Mouse (Mus musculus): ENCODE results near the gene Sox1. TPM values are rescaled to one million over a fixed set of nuclear protein-coding genes. Genes with fewer than 3 reads are reported as not detected.

Gene Sox1
- polyA plus RNA-seq, 1 experiment from 2014 or later, result not detected

GRCm38 (mm10) chr8:12384996-12385685, 10.0 kb upstream of the Sox1 start:
- no peak for ATAC-seq
- H3K27ac ChIP-seq (ENCODE audit: low read depth), result no peak overlapping the region
- peak overlapping the region; percentile 36 for H3K4me3 ChIP-seq (ENCODE audit: low read depth, low read length)
- no peaks in the 10 kb centered on the region for H3K36me3 ChIP-seq (replicated peaks; ENCODE audit: insufficient read depth, low read length)
- under 1% methylated on average over 50 of the region's 57 CpGs for WGBS (ENCODE audit: insufficient replicate concordance)
- no peaks in the 10 kb centered on the region for H3K9me3 ChIP-seq (ENCODE audit: low read length)
- no peak for DNase-seq
- peaks cover 92% of the 10 kb centered on the region for H3K27me3 ChIP-seq (ENCODE audit: insufficient read depth, low read length)
- H3K4me1 ChIP-seq (ENCODE audit: insufficient read depth), result 0 out of 2 replicates have a peak, but pooled peaks cover 3% of the 10 kb centered on the region
- peak overlapping the region; percentile 60 for H3K4me2 ChIP-seq (ENCODE audit: low read depth, low read length)
- TF ChIP-seq EP300 (IDR thresholded peaks at IDR 0.05; ENCODE audit: low read depth), result no peak
- TF ChIP-seq CTCF (IDR thresholded peaks at IDR 0.05; ENCODE audit: low read depth), result no peak
- H3K9ac ChIP-seq (replicated peaks), result no peak overlapping the region

GRCm38 (mm10) chr8:12385686-12386488, 9.2 kb upstream of the Sox1 start:
- no peak overlapping the region for H3K4me3 ChIP-seq (ENCODE audit: low read depth, low read length)
- peaks cover 99% of the 10 kb centered on the region for H3K27me3 ChIP-seq (ENCODE audit: insufficient read depth, low read length)
- DNase-seq (no peak), ATAC-seq (no peak)
- no peaks in the 10 kb centered on the region for H3K9me3 ChIP-seq (ENCODE audit: low read length)
- 0 out of 2 replicates have a peak, but pooled peaks cover 3% of the 10 kb centered on the region for H3K4me1 ChIP-seq (ENCODE audit: insufficient read depth)
- no peak overlapping the region for H3K9ac ChIP-seq (replicated peaks)
- no peak overlapping the region for H3K27ac ChIP-seq (ENCODE audit: low read depth)
- TF ChIP-seq CTCF (IDR thresholded peaks at IDR 0.05; ENCODE audit: low read depth) (no peak), EP300 (IDR thresholded peaks at IDR 0.05; ENCODE audit: low read depth) (no peak)
- peak overlapping the region; percentile 10; the same call in 1 of the 2 replicates for H3K4me2 ChIP-seq (ENCODE audit: low read depth, low read length)
- under 1% methylated on average over 74 of the region's 74 CpGs for WGBS (ENCODE audit: insufficient replicate concordance)
- no peaks in the 10 kb centered on the region for H3K36me3 ChIP-seq (replicated peaks; ENCODE audit: insufficient read depth, low read length)

GRCm38 (mm10) chr8:12386530-12387222, 8.4 kb upstream of the Sox1 start:
- no peak overlapping the region for H3K4me2 ChIP-seq (ENCODE audit: low read depth, low read length)
- no peak for DNase-seq
- no peaks in the 10 kb centered on the region for H3K36me3 ChIP-seq (replicated peaks; ENCODE audit: insufficient read depth, low read length)
- H3K4me3 ChIP-seq (ENCODE audit: low read depth, low read length), result no peak overlapping the region
- H3K9ac ChIP-seq (replicated peaks), result no peak overlapping the region
- H3K4me1 ChIP-seq (ENCODE audit: insufficient read depth), result 0 out of 2 replicates have a peak, but pooled peaks cover 3% of the 10 kb centered on the region
- no peak for TF ChIP-seq CTCF (IDR thresholded peaks at IDR 0.05; ENCODE audit: low read depth)
- TF ChIP-seq EP300 (IDR thresholded peaks at IDR 0.05; ENCODE audit: low read depth), result no peak
- WGBS (ENCODE audit: insufficient replicate concordance), result under 1% methylated on average over 32 of the region's 32 CpGs
- H3K27me3 ChIP-seq (ENCODE audit: insufficient read depth, low read length), result peaks cover 99% of the 10 kb centered on the region
- no peak overlapping the region for H3K27ac ChIP-seq (ENCODE audit: low read depth)
- H3K9me3 ChIP-seq (ENCODE audit: low read length), result no peaks in the 10 kb centered on the region
- no peak for ATAC-seq

GRCm38 (mm10) chr8:12387223-12387860, 7.8 kb upstream of the Sox1 start:
- H3K4me1 ChIP-seq (ENCODE audit: insufficient read depth), result 0 out of 2 replicates have a peak, but pooled peaks cover 3% of the 10 kb centered on the region
- no peak overlapping the region for H3K27ac ChIP-seq (ENCODE audit: low read depth)
- H3K9ac ChIP-seq (replicated peaks), result no peak overlapping the region
- no peak for ATAC-seq
- no peaks in the 10 kb centered on the region for H3K9me3 ChIP-seq (ENCODE audit: low read length)
- H3K4me2 ChIP-seq (ENCODE audit: low read depth, low read length), result no peak overlapping the region
- H3K36me3 ChIP-seq (replicated peaks; ENCODE audit: insufficient read depth, low read length), result no peaks in the 10 kb centered on the region
- no peak for DNase-seq
- no peak overlapping the region for H3K4me3 ChIP-seq (ENCODE audit: low read depth, low read length)
- no peak for TF ChIP-seq CTCF (IDR thresholded peaks at IDR 0.05; ENCODE audit: low read depth)
- TF ChIP-seq EP300 (IDR thresholded peaks at IDR 0.05; ENCODE audit: low read depth), result no peak
- H3K27me3 ChIP-seq (ENCODE audit: insufficient read depth, low read length), result peaks cover 99% of the 10 kb centered on the region
- WGBS (ENCODE audit: insufficient replicate concordance), result under 1% methylated on average over 13 of the region's 13 CpGs

GRCm38 (mm10) chr8:12387901-12388300, 7.2 kb upstream of the Sox1 start:
- no peaks in the 10 kb centered on the region for H3K36me3 ChIP-seq (replicated peaks; ENCODE audit: insufficient read depth, low read length)
- H3K4me1 ChIP-seq (ENCODE audit: insufficient read depth), result 0 out of 2 replicates have a peak, but pooled peaks cover 3% of the 10 kb centered on the region
- 8% methylated on average over 4 of the region's 4 CpGs for WGBS (ENCODE audit: insufficient replicate concordance)
- H3K27me3 ChIP-seq (ENCODE audit: insufficient read depth, low read length), result peaks cover 99% of the 10 kb centered on the region
- no peak for ATAC-seq
- H3K9me3 ChIP-seq (ENCODE audit: low read length), result no peaks in the 10 kb centered on the region
- TF ChIP-seq EP300 (IDR thresholded peaks at IDR 0.05; ENCODE audit: low read depth), result no peak
- no peak for TF ChIP-seq CTCF (IDR thresholded peaks at IDR 0.05; ENCODE audit: low read depth)
- DNase-seq, result no peak
- H3K27ac ChIP-seq (ENCODE audit: low read depth), result no peak overlapping the region
- H3K4me2 ChIP-seq (ENCODE audit: low read depth, low read length), result no peak overlapping the region
- H3K9ac ChIP-seq (replicated peaks), result no peak overlapping the region
- no peak overlapping the region for H3K4me3 ChIP-seq (ENCODE audit: low read depth, low read length)
